Mouse (Mus musculus): ENCODE data around the gene Krt18. TPM values are rescaled to one million over a fixed set of nuclear protein-coding genes. Genes with fewer than 3 reads are reported as not detected.

Gene Krt18
- polyA plus RNA-seq, 1 experiment from 2014 or later = 119 TPM

Other genes starting within 250 kb of the Krt18 start
- not detected in 2 replicates for gene Krt72, start 241.7 kb upstream of the Krt18 start, polyA plus RNA-seq (2015; fragmentation: Nextera tagmentation; extraction: Ambion mirVana)
- gene Krt73, start 225.8 kb upstream of the Krt18 start, polyA plus RNA-seq (2015; fragmentation: Nextera tagmentation; extraction: Ambion mirVana) = not detected in 2 replicates
- gene Krt2, start 210.0 kb upstream of the Krt18 start, polyA plus RNA-seq (2015; fragmentation: Nextera tagmentation; extraction: Ambion mirVana) = not detected in 2 replicates
- gene Krt1, start 177.4 kb upstream of the Krt18 start, polyA plus RNA-seq (2015; fragmentation: Nextera tagmentation; extraction: Ambion mirVana) = not detected in 2 replicates
- not detected in 2 replicates for gene Krt77, start 158.5 kb upstream of the Krt18 start, polyA plus RNA-seq (2015; fragmentation: Nextera tagmentation; extraction: Ambion mirVana)
- not detected in 2 replicates for gene Krt76, start 135.3 kb upstream of the Krt18 start, polyA plus RNA-seq (2015; fragmentation: Nextera tagmentation; extraction: Ambion mirVana)
- gene Krt4, start 103.4 kb upstream of the Krt18 start, polyA plus RNA-seq (2015; fragmentation: Nextera tagmentation; extraction: Ambion mirVana) = 0.07 and 0.08 TPM in 2 replicates
- gene Krt79, start 87.9 kb upstream of the Krt18 start, polyA plus RNA-seq (2015; fragmentation: Nextera tagmentation; extraction: Ambion mirVana) = not detected in 2 replicates
- gene Krt78, start 73.9 kb upstream of the Krt18 start, polyA plus RNA-seq (2015; fragmentation: Nextera tagmentation; extraction: Ambion mirVana) = not detected in 2 replicates
- 120 and 130 TPM in 2 replicates for gene Krt8, start 23.7 kb upstream of the Krt18 start, polyA plus RNA-seq (2015; fragmentation: Nextera tagmentation; extraction: Ambion mirVana)
- gene Eif4b, start 45.6 kb downstream of the Krt18 start, polyA plus RNA-seq (2015; fragmentation: Nextera tagmentation; extraction: Ambion mirVana) = 42.7 and 43.6 TPM in 2 replicates
- 6.2 and 6.8 TPM in 2 replicates for gene Tns2, start 72.2 kb downstream of the Krt18 start, polyA plus RNA-seq (2015; fragmentation: Nextera tagmentation; extraction: Ambion mirVana)
- gene Spryd3, start 108.1 kb downstream of the Krt18 start, polyA plus RNA-seq (2015; fragmentation: Nextera tagmentation; extraction: Ambion mirVana) = 13.0 and 14.3 TPM in 2 replicates
- gene Igfbp6, start 116.2 kb downstream of the Krt18 start, polyA plus RNA-seq (2015; fragmentation: Nextera tagmentation; extraction: Ambion mirVana) = 1.5 and 2.4 TPM in 2 replicates
- gene Soat2, start 122.3 kb downstream of the Krt18 start, polyA plus RNA-seq (2015; fragmentation: Nextera tagmentation; extraction: Ambion mirVana) = 33.6 and 34.4 TPM in 2 replicates
- gene Zfp740, start 175.1 kb downstream of the Krt18 start, polyA plus RNA-seq (2015; fragmentation: Nextera tagmentation; extraction: Ambion mirVana) = 16.3 and 17.1 TPM in 2 replicates
- gene Csad, start 176.5 kb downstream of the Krt18 start, polyA plus RNA-seq (2015; fragmentation: Nextera tagmentation; extraction: Ambion mirVana) = 53.0 and 60.2 TPM in 2 replicates
- gene Itgb7, start 203.8 kb downstream of the Krt18 start, polyA plus RNA-seq (2015; fragmentation: Nextera tagmentation; extraction: Ambion mirVana) = 5.5 and 5.6 TPM in 2 replicates
- gene Rarg, start 229.3 kb downstream of the Krt18 start, polyA plus RNA-seq (2015; fragmentation: Nextera tagmentation; extraction: Ambion mirVana) = 2.4 and 2.5 TPM in 2 replicates
- not detected in 2 replicates for gene Gm9918, start 242.4 kb downstream of the Krt18 start, polyA plus RNA-seq (2015; fragmentation: Nextera tagmentation; extraction: Ambion mirVana)

All from liver, embryonic 16.5 days (tissue).